Mouse (Mus musculus) ES-E14 (cell line): ENCODE measurements around the gene Rap2a. TPM values are rescaled to one million over a fixed set of nuclear protein-coding genes. Genes with fewer than 3 reads are reported as not detected.

Experiments used
- DNase-seq: peaks from one replicate; pipeline ENCODE4 v3.0.0-alpha.2; 2013; ENCODE audit warnings: low read depth, low spot score
- H3K27ac ChIP-seq: 2 replicates; pipeline ENCODE4 v1.5.1; 2012; ENCODE audit warnings: low read depth, mild to moderate bottlenecking, low read length, moderate library complexity, mixed read lengths; ENCODE audit not compliant: poor library complexity, insufficient read depth, severe bottlenecking
- H3K36me3 ChIP-seq: 2 replicates; pipeline ENCODE4 v1.6.1; 2012; ENCODE audit warnings: mild to moderate bottlenecking, low read length, moderate library complexity, mixed read lengths; ENCODE audit not compliant: control insufficient read depth, poor library complexity, insufficient read depth, severe bottlenecking
- H3K4me1 ChIP-seq, 2 experiments: fragments of 150-350 bp in 1 of 2; sonication (generic) in 1 of 2; 2 replicates each; pipeline ENCODE4 v1.6.1; 2012; ENCODE audit warnings: low read length in 2 of 2, mild to moderate bottlenecking in 1 of 2, mixed read lengths in 1 of 2; ENCODE audit not compliant: control insufficient read depth in 2 of 2, insufficient read depth in 2 of 2, poor library complexity in 1 of 2
- H3K4me3 ChIP-seq, 2 experiments: fragments of 150-350 bp in 1 of 2; sonication (generic) in 1 of 2; 2 replicates each; pipeline ENCODE4 v1.5.1; 2012; ENCODE audit warnings: low read length in 2 of 2, low read depth in 1 of 2, mild to moderate bottlenecking in 1 of 2, mixed read lengths in 1 of 2; ENCODE audit not compliant: insufficient read depth in 1 of 2, poor library complexity in 1 of 2, severe bottlenecking in 1 of 2
- H3K9ac ChIP-seq: 2 replicates; pipeline ENCODE4 v1.6.1; 2012; ENCODE audit warnings: low read depth, mild to moderate bottlenecking, low read length, mixed read lengths; ENCODE audit not compliant: poor library complexity, insufficient read depth, severe bottlenecking
- H3K9me3 ChIP-seq: fragments of 150-350 bp; sonication (generic); 2 replicates; pipeline ENCODE4 v1.6.1; 2012; ENCODE audit warnings: low read depth, mild to moderate bottlenecking, low read length; ENCODE audit not compliant: control insufficient read depth, insufficient read depth
- CHD2 ChIP-seq: IDR thresholded peaks from 2 replicates; pipeline ENCODE4 v1.6.1; 2014; ENCODE audit warnings: mild to moderate bottlenecking, low read depth, low read length, inconsistent platforms
- HCFC1 ChIP-seq: IDR thresholded peaks from 2 replicates; pipeline ENCODE4 v1.6.1; 2012; ENCODE audit warnings: low read length, inconsistent platforms, borderline replicate concordance; ENCODE audit not compliant: insufficient read depth
- MAFK ChIP-seq: IDR thresholded peaks from 2 replicates; pipeline ENCODE4 v1.6.1; 2014; ENCODE audit warnings: mild to moderate bottlenecking, low read depth, low read length, inconsistent platforms; ENCODE audit not compliant: insufficient read depth
- ZC3H11A ChIP-seq: IDR thresholded peaks from 2 replicates; pipeline ENCODE4 v1.6.1; 2012; ENCODE audit warnings: low read depth, mild to moderate bottlenecking, inconsistent platforms, low read length, borderline replicate concordance
- ZNF384 ChIP-seq: IDR thresholded peaks from 2 replicates; pipeline ENCODE4 v1.6.1; 2012; ENCODE audit warnings: low read depth, low read length, inconsistent platforms
- in situ Hi-C, 2 experiments: fragments of 600-800 bp; cut with MboI; formaldehyde crosslinking; loops; one replicate each; pipeline ENCODE4 v1.15.1; 2025; ENCODE audit warnings: low sequenced_read_pairs in 2 of 2, inconsistent platforms in 1 of 2; ENCODE audit not compliant: unreplicated experiment in 2 of 2
- total RNA-seq: library from RNA; depleted of rRNA; stranded (reverse); fragments of 300-350 nt; gene quantifications from 2 replicates; pipeline ENCODE4 v1.2.3, GENCODE M21; 2012; rRNA removed

Gene Rap2a
- 5.5 and 6.2 TPM in 2 replicates for total RNA-seq

- H3K36me3 ChIP-seq, result 0 out of 2 replicates have a peak, but pooled peaks cover 2% of the 10 kb centered on the region
These were observed at the start of gene Rap2a for GRCm38 (mm10) chr14:120477982-120478568. Gene Rap2a (plus strand): TSS chr14:120478444.

GRCm38 (mm10) chr14:120428497-120428896 lies 49.7 kb upstream of the Rap2a start:
- H3K4me1 ChIP-seq, result no peaks in the 10 kb centered on the region
- no peaks in the 10 kb centered on the region for H3K36me3 ChIP-seq
- in situ Hi-C loops, result no loop called here
- no peak overlapping the region for H3K4me3 ChIP-seq
- no peak for DNase-seq
- no peak overlapping the region for H3K9ac ChIP-seq
- no peak overlapping the region for H3K27ac ChIP-seq
- TF ChIP-seq MAFK, result no peak
- TF ChIP-seq HCFC1, result no peak
- TF ChIP-seq ZNF384, result no peak
- TF ChIP-seq CHD2, result no peak
- TF ChIP-seq ZC3H11A, result no peak
- no peaks in the 10 kb centered on the region for H3K9me3 ChIP-seq

More at GRCm38 (mm10) chr14:120477982-120478568, at the start of gene Rap2a:
- Histone ChIP-seq H3K9me3 (no peaks in the 10 kb centered on the region), H3K27ac (peak within 1 kb of the TSS; percentile 96), H3K4me1 (no peaks in the 10 kb centered on the region; a peak in 1 of 4 replicates), H3K4me3 (peak within 1 kb of the TSS; percentile 84 to 95), H3K9ac (peak within 1 kb of the TSS; percentile 87)
- in situ Hi-C loops, result no loop called here
- TF ChIP-seq HCFC1 (peak; percentile 74; the same call in 1 of the 2 replicates), ZC3H11A (no peak), ZNF384 (no peak), MAFK (no peak), CHD2 (no peak)
- peak; percentile 69 for DNase-seq

- TF ChIP-seq ZC3H11A, result no peak
- no peak for TF ChIP-seq HCFC1
- no peak for TF ChIP-seq CHD2
- no peak for TF ChIP-seq MAFK
- no peak for TF ChIP-seq ZNF384
- Histone ChIP-seq H3K9ac (no peak overlapping the region), H3K4me1 (no peaks in the 10 kb centered on the region), H3K27ac (no peak overlapping the region), H3K36me3 (no peaks in the 10 kb centered on the region), H3K9me3 (no peaks in the 10 kb centered on the region), H3K4me3 (no peak overlapping the region)
- peak; percentile 12 for DNase-seq
- in situ Hi-C loops, result no loop called here
These were observed 45.5 kb upstream of the Rap2a start for GRCm38 (mm10) chr14:120432773-120433172.

- DNase-seq, result no peak
These were observed 44.3 kb upstream of the Rap2a start for GRCm38 (mm10) chr14:120433931-120434398.

More at GRCm38 (mm10) chr14:120433931-120434398, 44.3 kb upstream of the Rap2a start:
- no peak for TF ChIP-seq CHD2
- no peak for TF ChIP-seq ZC3H11A
- TF ChIP-seq MAFK, result no peak
- TF ChIP-seq HCFC1, result no peak
- TF ChIP-seq ZNF384, result no peak
- H3K36me3 ChIP-seq, result no peaks in the 10 kb centered on the region
- no peaks in the 10 kb centered on the region for H3K4me1 ChIP-seq
- H3K4me3 ChIP-seq, result no peak overlapping the region
- H3K9me3 ChIP-seq, result no peaks in the 10 kb centered on the region
- H3K27ac ChIP-seq, result no peak overlapping the region
- H3K9ac ChIP-seq, result no peak overlapping the region
- in situ Hi-C loops, result no loop called here
